Mouse (Mus musculus): ENCODE data around the gene Fmnl3. TPM values are rescaled to one million over a fixed set of nuclear protein-coding genes. Genes with fewer than 3 reads are reported as not detected.
"Not testable (repeated sequence)": the region's sequence is repeated elsewhere in the genome, so short reads cannot be mapped to it uniquely, and the experiment has no call there.

Fmnl3 gene
- polyA plus RNA-seq, 1 experiment from 2014 or later: 29.0 TPM

- not testable (repeated sequence) for H3K4me1 ChIP-seq; H3K9ac ChIP-seq; H3K36me3 ChIP-seq; H3K27me3 ChIP-seq; ATAC-seq (ENCODE audit: insufficient number of reproducible peaks, insufficient read depth, low FRiP score, low TSS enrichment, low read depth); H3K27ac ChIP-seq; H3K9me3 ChIP-seq; H3K4me2 ChIP-seq; H3K4me3 ChIP-seq
- WGBS: 70% methylated on average over 3 of the region's 3 CpGs
These were observed 15.8 kb upstream of the Fmnl3 start for GRCm38 (mm10) chr15:99386110-99386509.

- Histone ChIP-seq H3K4me3 (no peak overlapping the region), H3K27ac (peak overlapping the region; percentile 34; the same call in 1 of the 2 replicates)
These were observed 13.8 kb upstream of the Fmnl3 start for GRCm38 (mm10) chr15:99384071-99384470.

GRCm38 (mm10) chr15:99382893-99383292 lies 12.6 kb upstream of the Fmnl3 start:
- ATAC-seq (ENCODE audit: insufficient number of reproducible peaks, insufficient read depth, low FRiP score, low TSS enrichment, low read depth): no peak
- Histone ChIP-seq H3K9me3 (0 out of 2 replicates have a peak, but pooled peaks cover 4% of the 10 kb centered on the region), H3K4me2 (no peak overlapping the region), H3K36me3 (no peaks in the 10 kb centered on the region), H3K27me3 (no peaks in the 10 kb centered on the region), H3K9ac (no peak overlapping the region), H3K4me3 (no peak overlapping the region), H3K27ac (no peak overlapping the region), H3K4me1 (peaks cover 8% of the 10 kb centered on the region; the same call in 1 of the 2 replicates)

More at GRCm38 (mm10) chr15:99384071-99384470, 13.8 kb upstream of the Fmnl3 start:
- 28% methylated on average over 6 of the region's 6 CpGs for WGBS
- Histone ChIP-seq H3K4me1 (peaks cover 8% of the 10 kb centered on the region; the same call in 1 of the 2 replicates), H3K9ac (no peak overlapping the region), H3K9me3 (no peaks in the 10 kb centered on the region), H3K36me3 (no peaks in the 10 kb centered on the region), H3K4me2 (no peak overlapping the region), H3K27me3 (no peaks in the 10 kb centered on the region)
- no peak for ATAC-seq (ENCODE audit: insufficient number of reproducible peaks, insufficient read depth, low FRiP score, low TSS enrichment, low read depth)

GRCm38 (mm10) chr15:99376240-99376639 lies 6.0 kb upstream of the Fmnl3 start:
- Histone ChIP-seq H3K36me3 (no peaks in the 10 kb centered on the region), H3K9ac (no peak overlapping the region), H3K27me3 (no peaks in the 10 kb centered on the region), H3K27ac (no peak overlapping the region), H3K4me3 (no peak overlapping the region), H3K9me3 (0 out of 2 replicates have a peak, but pooled peaks cover 4% of the 10 kb centered on the region), H3K4me1 (no peaks in the 10 kb centered on the region), H3K4me2 (no peak overlapping the region)
- 85% methylated on average over 5 of the region's 5 CpGs for WGBS
- no peak for ATAC-seq (ENCODE audit: insufficient number of reproducible peaks, insufficient read depth, low FRiP score, low TSS enrichment, low read depth)

GRCm38 (mm10) chr15:99375581-99375980 lies 5.3 kb upstream of the Fmnl3 start:
- Histone ChIP-seq H3K4me3 (no peak overlapping the region), H3K27me3 (no peaks in the 10 kb centered on the region), H3K9ac (no peak overlapping the region), H3K27ac (no peak overlapping the region), H3K9me3 (0 out of 2 replicates have a peak, but pooled peaks cover 4% of the 10 kb centered on the region), H3K36me3 (no peaks in the 10 kb centered on the region), H3K4me2 (no peak overlapping the region), H3K4me1 (no peaks in the 10 kb centered on the region)
- ATAC-seq (ENCODE audit: insufficient number of reproducible peaks, insufficient read depth, low FRiP score, low TSS enrichment, low read depth): no peak
- 81% methylated on average over 3 of the region's 3 CpGs for WGBS

- Histone ChIP-seq H3K27me3 (no peaks in the 10 kb centered on the region), H3K4me2 (no peak overlapping the region), H3K36me3 (no peaks in the 10 kb centered on the region), H3K27ac (no peak overlapping the region), H3K9ac (no peak overlapping the region), H3K4me1 (no peaks in the 10 kb centered on the region), H3K4me3 (no peak overlapping the region), H3K9me3 (0 out of 2 replicates have a peak, but pooled peaks cover 4% of the 10 kb centered on the region)
- no peak for ATAC-seq (ENCODE audit: insufficient number of reproducible peaks, insufficient read depth, low FRiP score, low TSS enrichment, low read depth)
- WGBS: 84% methylated on average over 5 of the region's 5 CpGs
These were observed 4.8 kb upstream of the Fmnl3 start for GRCm38 (mm10) chr15:99375036-99375435.

GRCm38 (mm10) chr15:99372761-99373160 lies 2.5 kb upstream of the Fmnl3 start:
- H3K4me1 ChIP-seq: peaks cover 16% of the 10 kb centered on the region
- no peak for ATAC-seq (ENCODE audit: insufficient number of reproducible peaks, insufficient read depth, low FRiP score, low TSS enrichment, low read depth)
- 83% methylated on average over 9 of the region's 9 CpGs for WGBS
- H3K9me3 ChIP-seq: no peaks in the 10 kb centered on the region
- H3K4me2 ChIP-seq: no peak overlapping the region
- H3K4me3 ChIP-seq: no peak overlapping the region
- H3K27me3 ChIP-seq: no peaks in the 10 kb centered on the region
- no peak overlapping the region for H3K9ac ChIP-seq
- no peaks in the 10 kb centered on the region for H3K36me3 ChIP-seq
- no peak overlapping the region for H3K27ac ChIP-seq

DNA sequence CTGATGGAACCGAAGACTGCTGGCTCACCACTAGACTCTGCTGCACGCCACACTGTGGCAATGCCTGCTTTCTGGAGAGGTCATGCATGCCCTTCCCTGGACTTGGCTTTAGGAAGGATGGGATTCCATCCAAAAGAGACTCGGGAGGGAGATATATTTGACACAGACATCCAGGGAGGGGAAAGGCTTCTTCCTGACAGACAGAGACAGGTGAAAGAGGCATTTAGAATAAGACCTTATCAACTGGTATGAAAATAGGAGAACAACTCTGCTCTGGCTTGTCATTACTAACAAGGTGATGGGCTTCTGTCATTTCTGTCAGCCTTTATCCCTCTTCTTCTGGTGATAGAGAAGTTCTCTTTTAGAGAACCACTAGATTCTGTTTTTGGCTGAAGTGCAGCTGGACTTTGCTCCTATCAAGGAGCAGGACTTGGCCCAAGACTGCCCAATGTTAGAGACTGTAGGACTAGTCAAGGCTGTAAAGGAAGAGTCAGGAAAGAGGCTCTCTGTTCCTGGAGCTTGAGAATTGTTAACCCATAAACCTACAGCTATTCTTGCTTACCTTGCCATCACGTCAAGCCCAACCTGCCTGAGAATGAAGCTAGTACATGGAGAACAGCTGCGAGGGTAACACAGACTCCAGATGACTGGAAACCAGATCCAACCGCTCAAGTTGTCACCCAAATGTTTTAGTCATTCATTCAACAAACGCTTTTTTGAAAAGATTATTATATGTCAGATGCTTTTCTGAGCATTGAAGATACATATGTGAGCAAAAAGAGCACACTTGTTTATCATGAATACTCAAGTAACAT lies 1.5 kb upstream of the Fmnl3 start:
- Histone ChIP-seq H3K4me3 (no peak overlapping the region), H3K9ac (no peak overlapping the region), H3K9me3 (no peaks in the 10 kb centered on the region), H3K27ac (no peak overlapping the region), H3K27me3 (no peaks in the 10 kb centered on the region), H3K36me3 (no peaks in the 10 kb centered on the region), H3K4me1 (peaks cover 16% of the 10 kb centered on the region), H3K4me2 (no peak overlapping the region)
- ATAC-seq (ENCODE audit: insufficient number of reproducible peaks, insufficient read depth, low FRiP score, low TSS enrichment, low read depth): no peak
- 83% methylated on average over 7 of the region's 7 CpGs for WGBS

DNA sequence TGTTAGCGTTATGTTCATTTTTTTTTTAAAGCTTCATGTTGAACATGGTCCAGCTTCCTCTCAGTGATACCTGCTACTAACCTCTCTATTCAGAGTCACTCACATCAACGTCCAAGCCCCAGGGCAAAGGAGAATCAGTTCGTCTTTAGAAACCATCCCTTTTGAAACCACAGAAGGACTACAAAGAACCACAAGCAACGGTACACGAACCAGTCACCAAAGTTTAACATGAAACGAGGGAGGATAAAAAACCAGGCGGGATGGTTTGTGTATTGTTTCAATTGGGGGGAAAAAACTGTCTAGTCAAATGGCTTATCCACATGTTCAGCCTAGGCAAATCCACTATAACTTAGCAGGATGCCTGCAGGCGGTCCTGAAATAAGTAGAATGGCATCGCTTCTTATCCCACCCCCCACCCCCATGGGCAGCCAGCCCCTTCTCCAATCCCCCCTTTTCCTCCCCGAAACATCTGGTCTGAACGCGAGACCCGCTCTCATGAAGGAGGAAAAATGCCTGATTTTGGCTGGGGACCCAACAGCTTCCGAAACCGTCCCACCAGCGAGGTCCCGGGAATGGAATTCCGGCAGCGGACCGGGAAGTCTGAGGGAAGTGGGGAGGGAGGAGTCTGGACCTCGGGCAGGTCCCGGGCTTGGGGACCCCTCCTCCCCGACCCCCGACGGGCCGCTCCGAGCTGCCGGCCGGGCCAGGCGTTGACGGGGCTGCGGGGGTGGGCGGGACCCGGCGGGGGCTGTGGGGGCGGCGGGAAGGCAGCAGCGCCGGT lies 701 bp downstream of the Fmnl3 start:
- H3K9ac ChIP-seq: peak overlapping the region; percentile 85
- peaks cover 22% of the 10 kb centered on the region for H3K4me1 ChIP-seq
- peak; percentile 75 for ATAC-seq (ENCODE audit: insufficient number of reproducible peaks, insufficient read depth, low FRiP score, low TSS enrichment, low read depth)
- H3K27ac ChIP-seq: peak overlapping the region; percentile 96
- WGBS: 2% methylated on average over 24 of the region's 39 CpGs
- H3K9me3 ChIP-seq: no peaks in the 10 kb centered on the region
- no peaks in the 10 kb centered on the region for H3K27me3 ChIP-seq
- H3K4me2 ChIP-seq: peak overlapping the region; percentile 62
- peak overlapping the region; percentile 82 for H3K4me3 ChIP-seq
- no peaks in the 10 kb centered on the region for H3K36me3 ChIP-seq

DNA sequence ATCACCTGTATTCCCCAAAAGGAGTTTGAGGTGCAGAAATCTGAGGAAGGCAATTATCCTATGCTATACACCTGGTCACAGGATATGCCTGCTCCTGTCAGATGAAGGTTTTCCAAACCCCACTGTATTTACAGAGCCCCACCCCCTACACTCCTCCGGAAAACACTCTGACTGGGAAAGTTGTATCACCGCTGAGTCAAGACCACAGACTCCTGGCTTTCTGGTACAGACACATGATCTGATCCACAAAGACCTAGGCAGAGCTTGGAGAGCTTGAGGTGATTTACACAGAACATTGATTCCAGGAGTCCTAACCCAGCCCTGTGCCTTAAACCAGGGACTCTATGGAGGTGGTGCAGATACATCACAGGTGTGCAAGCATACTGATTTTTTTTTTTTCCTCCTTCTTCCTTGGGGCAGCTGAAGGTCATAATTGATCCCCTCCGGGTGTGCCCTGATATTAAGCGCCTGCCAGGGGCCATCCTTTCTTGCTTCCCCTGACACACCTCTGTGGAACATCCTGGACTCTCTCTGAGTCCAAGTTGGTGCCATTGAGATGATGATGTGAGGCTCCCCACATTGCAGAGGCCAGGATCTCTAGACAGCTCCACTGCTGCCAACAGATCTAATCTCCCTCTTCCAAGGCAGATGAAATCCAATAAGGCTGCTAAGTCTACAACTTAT lies 1.6 kb downstream of the Fmnl3 start:
- 33% methylated on average over 4 of the region's 4 CpGs for WGBS
- peak overlapping the region; percentile 96 for H3K27ac ChIP-seq
- H3K9ac ChIP-seq: peak overlapping the region; percentile 85
- H3K36me3 ChIP-seq: no peaks in the 10 kb centered on the region
- H3K27me3 ChIP-seq: no peaks in the 10 kb centered on the region
- ATAC-seq (ENCODE audit: insufficient number of reproducible peaks, insufficient read depth, low FRiP score, low TSS enrichment, low read depth): no peak
- peak overlapping the region; percentile 82 for H3K4me3 ChIP-seq
- peak overlapping the region; percentile 62 for H3K4me2 ChIP-seq
- no peaks in the 10 kb centered on the region for H3K9me3 ChIP-seq
- peaks cover 30% of the 10 kb centered on the region for H3K4me1 ChIP-seq

DNA sequence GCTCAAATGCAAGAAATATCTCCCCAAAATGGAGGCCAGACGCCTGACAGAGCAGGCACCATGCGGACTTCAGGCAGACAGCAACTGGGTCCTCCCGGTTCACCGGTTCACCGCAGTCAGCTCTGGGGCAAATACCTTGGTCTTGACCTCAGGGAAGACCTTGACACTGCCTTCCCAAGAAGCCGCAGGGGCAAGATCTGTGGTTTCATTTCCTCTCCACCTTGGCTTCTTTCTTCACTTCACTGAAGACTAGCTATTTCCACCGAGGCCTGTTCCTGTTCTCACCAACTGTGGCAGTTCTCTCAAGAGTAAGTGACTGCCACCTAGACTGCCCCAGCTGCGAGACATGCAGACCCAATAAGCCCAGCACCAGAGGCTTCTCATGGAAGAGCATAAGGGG lies 5.4 kb downstream of the Fmnl3 start:
- ATAC-seq (ENCODE audit: insufficient number of reproducible peaks, insufficient read depth, low FRiP score, low TSS enrichment, low read depth): no peak
- Histone ChIP-seq H3K4me2 (no peak overlapping the region), H3K27me3 (no peaks in the 10 kb centered on the region), H3K9me3 (no peaks in the 10 kb centered on the region), H3K4me3 (no peak overlapping the region), H3K36me3 (no peaks in the 10 kb centered on the region), H3K27ac (no peak overlapping the region), H3K4me1 (peaks cover 30% of the 10 kb centered on the region), H3K9ac (no peak overlapping the region)
- 42% methylated on average over 8 of the region's 8 CpGs for WGBS
